Mouse (Mus musculus): ENCODE results near the gene Smc4. TPM values are rescaled to one million over a fixed set of nuclear protein-coding genes. Genes with fewer than 3 reads are reported as not detected.
"Not testable (repeated sequence)": the region's sequence is repeated elsewhere in the genome, so short reads cannot be mapped to it uniquely, and the experiment has no call there.

Smc4 gene
- total RNA-seq, 2 experiments from 2014 or later: 4.7 to 4.9 TPM

- H3K27ac ChIP-seq: no peak overlapping the region
- no peak overlapping the region for H3K4me3 ChIP-seq
- intact Hi-C loops (cut with DNase I): no loop called here
- no peak for TF ChIP-seq CTCF (IDR thresholded peaks at IDR 0.05)
- DNase-seq (ENCODE audit: extremely low spot score in 1 of 2, low spot score in 2 of 2): no peak
Measured at GRCm38 (mm10) chr3:68975533-68976490, 28.7 kb upstream of the Smc4 start.

- intact Hi-C loops (cut with DNase I): no loop called here
- H3K27ac ChIP-seq: no peak overlapping the region
Measured at GRCm38 (mm10) chr3:68977696-68978095, 26.8 kb upstream of the Smc4 start.

GRCm38 (mm10) chr3:68979187-68979586 lies 25.4 kb upstream of the Smc4 start:
- Histone ChIP-seq H3K27ac (no peak overlapping the region), H3K4me3 (no peak overlapping the region)
- DNase-seq (ENCODE audit: extremely low spot score in 1 of 2, low spot score in 2 of 2): no peak
- no peak for TF ChIP-seq CTCF (IDR thresholded peaks at IDR 0.05)
- intact Hi-C loops (cut with DNase I): no loop called here

More at GRCm38 (mm10) chr3:68977696-68978095, 26.8 kb upstream of the Smc4 start:
- TF ChIP-seq CTCF (IDR thresholded peaks at IDR 0.05): no peak
- H3K4me3 ChIP-seq: no peak overlapping the region
- DNase-seq (ENCODE audit: extremely low spot score in 1 of 2, low spot score in 2 of 2): no peak

GRCm38 (mm10) chr3:68980898-68981297 lies 23.6 kb upstream of the Smc4 start:
- DNase-seq (ENCODE audit: extremely low spot score in 1 of 2, low spot score in 2 of 2): no peak
- intact Hi-C loops (cut with DNase I): no loop called here
- no peak overlapping the region for H3K27ac ChIP-seq
- no peak overlapping the region for H3K4me3 ChIP-seq
- TF ChIP-seq CTCF (IDR thresholded peaks at IDR 0.05): no peak

- H3K4me3 ChIP-seq: no peak overlapping the region
- DNase-seq (ENCODE audit: extremely low spot score in 1 of 2, low spot score in 2 of 2): no peak
- no peak for TF ChIP-seq CTCF (IDR thresholded peaks at IDR 0.05)
- no peak overlapping the region for H3K27ac ChIP-seq
- intact Hi-C loops (cut with DNase I): no loop called here
Measured at GRCm38 (mm10) chr3:68986550-68986949, 18.0 kb upstream of the Smc4 start.

GRCm38 (mm10) chr3:69002781-69003180 lies 1.8 kb upstream of the Smc4 start:
- no peak; the same call in 1 of the 2 replicates for TF ChIP-seq CTCF (IDR thresholded peaks at IDR 0.05)
- Histone ChIP-seq H3K4me3 (no peak overlapping the region), H3K27ac (no peak overlapping the region)
- intact Hi-C loops (cut with DNase I): loop anchor here (10.0 kb wide), 1 partner anchor 722 kb away; the partner anchor contains the start of gene Nmd3
- DNase-seq (ENCODE audit: extremely low spot score in 1 of 2, low spot score in 2 of 2): no peak

GRCm38 (mm10) chr3:69004055-69004436 lies 492 bp upstream of the Smc4 start:
- Histone ChIP-seq H3K27ac (peak overlapping the region; percentile 90), H3K4me3 (peak overlapping the region; percentile 94)
- intact Hi-C loops (cut with DNase I): loop anchor here (2.0 to 10.0 kb wide), 2 partner anchors 41 to 721 kb away; partner anchors contain the start of genes Nmd3 and Trim59
- TF ChIP-seq CTCF (IDR thresholded peaks at IDR 0.05): peak; percentile 43
- DNase-seq (ENCODE audit: extremely low spot score in 1 of 2, low spot score in 2 of 2): no peak

- Histone ChIP-seq H3K4me3 (peak overlapping the region; percentile 94), H3K27ac (peak overlapping the region; percentile 90)
- DNase-seq (ENCODE audit: extremely low spot score in 1 of 2, low spot score in 2 of 2): peak; percentile 12 to 17
- TF ChIP-seq CTCF (IDR thresholded peaks at IDR 0.05): peak; percentile 1
- intact Hi-C loops (cut with DNase I): loop anchor here (2.0 to 10.0 kb wide), 2 partner anchors 39 to 719 kb away; partner anchors contain the start of genes Nmd3 and Trim59
Measured at GRCm38 (mm10) chr3:69005338-69006245, 1.1 kb downstream of the Smc4 start.

GRCm38 (mm10) chr3:69006246-69006760 lies 1.8 kb downstream of the Smc4 start:
- Histone ChIP-seq H3K27ac (no peak overlapping the region), H3K4me3 (peak overlapping the region; percentile 94)
- intact Hi-C loops (cut with DNase I): loop anchor here (10.0 kb wide), 1 partner anchor 718 kb away; the partner anchor contains the start of gene Nmd3
- TF ChIP-seq CTCF (IDR thresholded peaks at IDR 0.05): no peak
- no peak for DNase-seq (ENCODE audit: extremely low spot score in 1 of 2, low spot score in 2 of 2)

GRCm38 (mm10) chr3:69008873-69009272 lies 4.3 kb downstream of the Smc4 start:
- DNase-seq (ENCODE audit: extremely low spot score in 1 of 2, low spot score in 2 of 2): no peak
- Histone ChIP-seq H3K27ac (no peak overlapping the region), H3K4me3 (no peak overlapping the region)
- TF ChIP-seq CTCF (IDR thresholded peaks at IDR 0.05): no peak
- intact Hi-C loops (cut with DNase I): loop anchor here (10.0 kb wide), 1 partner anchor 716 kb away; the partner anchor contains the start of gene Nmd3

- Histone ChIP-seq H3K4me3 (no peak overlapping the region), H3K27ac (no peak overlapping the region)
- no peak for TF ChIP-seq CTCF (IDR thresholded peaks at IDR 0.05)
- intact Hi-C loops (cut with DNase I): no loop called here
- no peak for DNase-seq (ENCODE audit: extremely low spot score in 1 of 2, low spot score in 2 of 2)
Measured at GRCm38 (mm10) chr3:69017181-69017580, 12.6 kb downstream of the Smc4 start.

- DNase-seq (ENCODE audit: extremely low spot score in 1 of 2, low spot score in 2 of 2); H3K4me3 ChIP-seq; intact Hi-C loops (cut with DNase I); H3K27ac ChIP-seq: not testable (repeated sequence)
Measured at GRCm38 (mm10) chr3:69018635-69019034, 14.1 kb downstream of the Smc4 start.

Data from left cerebral cortex, adult 2 months (tissue).